Mouse (Mus musculus) heart, adult 2 months (tissue): ENCODE measurements around the gene Prdm11. TPM values are rescaled to one million over a fixed set of nuclear protein-coding genes. Genes with fewer than 3 reads are reported as not detected.

ENCODE experiments used
- DNase-seq, 2 experiments: peaks; one replicate each; pipeline ENCODE4 v3.0.0; 2021
- H3K27ac ChIP-seq: fragments of 200-600 bp; 2 replicates; pipeline ENCODE4 v1.8.1; 2022
- H3K27me3 ChIP-seq: fragments of 200-500 bp; 2 replicates; pipeline ENCODE4 v1.6.1; 2012; ENCODE audit warnings: mild to moderate bottlenecking, low read length, inconsistent platforms, mixed read lengths; ENCODE audit not compliant: control insufficient read depth, insufficient read depth
- H3K36me3 ChIP-seq: fragments of 200-500 bp; 2 replicates; pipeline ENCODE4 v1.6.1; 2012; ENCODE audit warnings: low read length, inconsistent platforms; ENCODE audit not compliant: control insufficient read depth, insufficient read depth
- H3K4me1 ChIP-seq: fragments of 200-500 bp; 2 replicates; pipeline ENCODE4 v1.6.1; 2011; ENCODE audit warnings: low read length; ENCODE audit not compliant: control insufficient read depth, insufficient read depth
- H3K4me3 ChIP-seq: fragments of 200-600 bp; 2 replicates; pipeline ENCODE4 v1.8.1; 2022
- H3K79me2 ChIP-seq: fragments of 200-500 bp; replicated peaks from 2 replicates; pipeline ENCODE4 v1.6.1; 2012; ENCODE audit warnings: mild to moderate bottlenecking, inconsistent platforms, low read length, moderate library complexity, mixed read lengths; ENCODE audit not compliant: control insufficient read depth, insufficient read depth
- H3K9ac ChIP-seq: fragments of 200-500 bp; 2 replicates; pipeline ENCODE4 v1.6.1; 2012; ENCODE audit warnings: low read depth, mild to moderate bottlenecking, control low read depth, inconsistent platforms, low read length, mixed read lengths
- CTCF ChIP-seq: fragments of 200-600 bp; IDR thresholded peaks from 2 replicates; pipeline ENCODE4 v1.8.1; 2022; ENCODE audit warnings: antibody characterized with exemption, mild to moderate bottlenecking, moderate library complexity
- EP300 ChIP-seq: fragments of 200-500 bp; IDR thresholded peaks from 2 replicates; pipeline ENCODE4 v1.6.1; 2011; ENCODE audit warnings: low read depth, low read length, control low read depth; ENCODE audit not compliant: insufficient read depth
- POLR2A ChIP-seq: fragments of 200-500 bp; IDR thresholded peaks from 2 replicates; pipeline ENCODE4 v1.6.1; 2011; ENCODE audit warnings: mild to moderate bottlenecking, low read depth, low read length, control low read depth; ENCODE audit not compliant: insufficient read depth
- WGBS: fragments of 180-500 bp; shearing (Covaris S2); methylation state at CpG from one replicate; pipeline ENCODE4 v1.1.7; 2018; 5-methylcytosine and 5-hydroxymethylcytosine counted together
- intact Hi-C: fragments of 180-260 bp; cut with DNase I; formaldehyde crosslinking; loops from one replicate; pipeline ENCODE4 v1.15.1; 2025
- polyA plus RNA-seq: library from polyadenylated mRNA; depleted of rRNA; stranded (reverse); fragments of >200 nt; gene quantifications from 2 replicates; pipeline ENCODE4 v1.2.3, GENCODE M21; 2012
- total RNA-seq, 2 experiments: library from RNA; stranded (reverse); gene quantifications; 2 replicates each; pipeline ENCODE4 v1.2.3; 2021

Prdm11 gene
- total and polyA plus RNA-seq, 3 experiments: 4.4 to 9.5 (median 7.9) TPM

DNA sequence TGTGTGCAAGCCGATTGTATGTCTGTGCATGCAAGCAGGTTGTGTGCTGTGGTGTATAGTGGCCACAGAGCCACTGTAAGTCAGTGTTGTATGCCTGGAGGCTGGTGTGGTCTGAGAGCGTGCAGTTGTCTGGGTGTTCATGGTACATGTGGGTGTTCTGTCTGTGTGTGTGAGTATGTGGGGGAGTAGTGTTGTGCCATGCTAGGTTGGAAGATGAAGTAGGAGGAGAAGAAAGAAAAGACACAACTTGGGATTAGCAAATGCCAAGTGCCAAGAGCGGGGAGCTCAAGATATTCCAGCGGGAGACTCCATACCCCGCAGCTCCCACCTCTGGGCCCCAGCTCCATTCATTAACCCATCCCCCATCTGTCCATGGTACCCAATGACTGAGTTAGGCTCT lies 38.5 kb upstream of the Prdm11 start:
- no peaks in the 10 kb centered on the region for H3K36me3 ChIP-seq
- no peak for DNase-seq
- no peak overlapping the region for H3K4me3 ChIP-seq
- intact Hi-C loops: no loop called here
- H3K4me1 ChIP-seq: no peaks in the 10 kb centered on the region; the same call in 1 of the 2 replicates
- TF ChIP-seq POLR2A (no peak), CTCF (no peak), EP300 (no peak)
- no peak overlapping the region for H3K9ac ChIP-seq
- no peaks in the 10 kb centered on the region for H3K27me3 ChIP-seq
- no peak overlapping the region for H3K27ac ChIP-seq
- H3K79me2 ChIP-seq: no peaks in the 10 kb centered on the region
- 92% methylated on average over 5 of the region's 5 CpGs for WGBS

DNA sequence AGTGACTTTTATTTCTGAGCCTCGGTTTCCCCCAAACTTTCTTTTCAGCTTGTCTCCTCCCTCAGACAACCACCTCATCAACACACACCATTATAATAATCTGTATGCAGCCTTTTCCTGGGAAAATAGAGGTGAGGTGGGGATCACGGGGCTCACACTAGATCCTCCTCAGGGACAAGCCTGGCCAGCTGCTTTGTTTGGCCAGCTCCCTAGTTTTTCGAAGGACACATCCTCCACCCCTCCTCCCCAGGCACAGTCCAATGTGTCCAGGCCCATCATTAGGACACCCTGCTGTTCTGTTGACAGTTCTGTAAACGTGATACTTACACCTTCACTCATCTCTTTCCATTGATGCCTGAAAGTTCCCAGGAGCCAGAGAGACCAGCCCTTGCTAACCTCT lies 37.4 kb upstream of the Prdm11 start:
- Histone ChIP-seq H3K36me3 (no peaks in the 10 kb centered on the region), H3K4me1 (no peaks in the 10 kb centered on the region; the same call in 1 of the 2 replicates), H3K27me3 (no peaks in the 10 kb centered on the region; the same call in 1 of the 2 replicates), H3K79me2 (no peaks in the 10 kb centered on the region), H3K27ac (no peak overlapping the region), H3K4me3 (no peak overlapping the region), H3K9ac (no peak overlapping the region)
- DNase-seq: no peak
- WGBS: 41% methylated on average over 4 of the region's 4 CpGs
- intact Hi-C loops: no loop called here
- no peak for TF ChIP-seq POLR2A
- no peak for TF ChIP-seq EP300
- no peak for TF ChIP-seq CTCF

- Histone ChIP-seq H3K36me3 (no peaks in the 10 kb centered on the region), H3K27me3 (no peaks in the 10 kb centered on the region; the same call in 1 of the 2 replicates), H3K9ac (no peak overlapping the region), H3K4me3 (no peak overlapping the region), H3K79me2 (no peaks in the 10 kb centered on the region), H3K4me1 (no peaks in the 10 kb centered on the region; the same call in 1 of the 2 replicates), H3K27ac (no peak overlapping the region)
- no peak for DNase-seq
- intact Hi-C loops: no loop called here
- no peak for TF ChIP-seq EP300
- no peak for TF ChIP-seq CTCF
- TF ChIP-seq POLR2A: no peak
- WGBS: 81% methylated on average over 3 of the region's 3 CpGs
Observed at GRCm38 (mm10) chr2:93082846-93083245, 36.9 kb upstream of the Prdm11 start.

GRCm38 (mm10) chr2:93080871-93081608 lies 35.1 kb upstream of the Prdm11 start:
- no peak overlapping the region for H3K27ac ChIP-seq
- no peak for TF ChIP-seq POLR2A
- TF ChIP-seq EP300: no peak
- TF ChIP-seq CTCF: no peak
- WGBS: 49% methylated on average over 5 of the region's 5 CpGs
- H3K9ac ChIP-seq: no peak overlapping the region
- H3K36me3 ChIP-seq: no peaks in the 10 kb centered on the region
- no peaks in the 10 kb centered on the region; the same call in 1 of the 2 replicates for H3K4me1 ChIP-seq
- intact Hi-C loops: no loop called here
- no peaks in the 10 kb centered on the region for H3K79me2 ChIP-seq
- no peak overlapping the region for H3K4me3 ChIP-seq
- no peaks in the 10 kb centered on the region; the same call in 1 of the 2 replicates for H3K27me3 ChIP-seq
- DNase-seq: no peak

GRCm38 (mm10) chr2:93079394-93079793 lies 33.4 kb upstream of the Prdm11 start:
- no peak overlapping the region for H3K4me3 ChIP-seq
- no peak overlapping the region for H3K27ac ChIP-seq
- no peaks in the 10 kb centered on the region for H3K36me3 ChIP-seq
- H3K79me2 ChIP-seq: no peaks in the 10 kb centered on the region
- intact Hi-C loops: loop anchor here (10.0 kb wide), 1 partner anchor 255 kb away; the partner anchor contains the start of gene Tspan18
- no peaks in the 10 kb centered on the region; the same call in 1 of the 2 replicates for H3K4me1 ChIP-seq
- WGBS: 65% methylated on average over 4 of the region's 4 CpGs
- H3K27me3 ChIP-seq: no peaks in the 10 kb centered on the region; the same call in 1 of the 2 replicates
- H3K9ac ChIP-seq: no peak overlapping the region
- no peak for TF ChIP-seq POLR2A
- TF ChIP-seq CTCF: no peak
- no peak for TF ChIP-seq EP300
- no peak for DNase-seq

GRCm38 (mm10) chr2:93076578-93076955 lies 30.6 kb upstream of the Prdm11 start:
- Histone ChIP-seq H3K4me3 (no peak overlapping the region), H3K4me1 (no peaks in the 10 kb centered on the region), H3K27ac (no peak overlapping the region), H3K27me3 (no peaks in the 10 kb centered on the region; the same call in 1 of the 2 replicates), H3K79me2 (no peaks in the 10 kb centered on the region), H3K36me3 (no peaks in the 10 kb centered on the region), H3K9ac (no peak overlapping the region)
- intact Hi-C loops: loop anchor here (2.0 to 10.0 kb wide), 2 partner anchors 50 to 258 kb away; partner anchors contain the start of gene Tspan18
- TF ChIP-seq CTCF (no peak), EP300 (no peak), POLR2A (no peak)
- 72% methylated on average over 6 of the region's 6 CpGs for WGBS
- no peak for DNase-seq
